Mouse (Mus musculus) neural tube, embryonic 10.5 days (tissue): Measurements from ENCODE around the gene Pdk1.
"Not testable (repeated sequence)": the region's sequence is repeated elsewhere in the genome, so short reads cannot be mapped to it uniquely, and the experiment has no call there.

Experiments
- DNase-seq: peaks from one replicate; pipeline ENCODE4 v3.0.0-alpha.2; 2017; ENCODE audit warnings: low spot score; ENCODE audit errors: extremely low spot score

Pdk1 gene

DNA sequence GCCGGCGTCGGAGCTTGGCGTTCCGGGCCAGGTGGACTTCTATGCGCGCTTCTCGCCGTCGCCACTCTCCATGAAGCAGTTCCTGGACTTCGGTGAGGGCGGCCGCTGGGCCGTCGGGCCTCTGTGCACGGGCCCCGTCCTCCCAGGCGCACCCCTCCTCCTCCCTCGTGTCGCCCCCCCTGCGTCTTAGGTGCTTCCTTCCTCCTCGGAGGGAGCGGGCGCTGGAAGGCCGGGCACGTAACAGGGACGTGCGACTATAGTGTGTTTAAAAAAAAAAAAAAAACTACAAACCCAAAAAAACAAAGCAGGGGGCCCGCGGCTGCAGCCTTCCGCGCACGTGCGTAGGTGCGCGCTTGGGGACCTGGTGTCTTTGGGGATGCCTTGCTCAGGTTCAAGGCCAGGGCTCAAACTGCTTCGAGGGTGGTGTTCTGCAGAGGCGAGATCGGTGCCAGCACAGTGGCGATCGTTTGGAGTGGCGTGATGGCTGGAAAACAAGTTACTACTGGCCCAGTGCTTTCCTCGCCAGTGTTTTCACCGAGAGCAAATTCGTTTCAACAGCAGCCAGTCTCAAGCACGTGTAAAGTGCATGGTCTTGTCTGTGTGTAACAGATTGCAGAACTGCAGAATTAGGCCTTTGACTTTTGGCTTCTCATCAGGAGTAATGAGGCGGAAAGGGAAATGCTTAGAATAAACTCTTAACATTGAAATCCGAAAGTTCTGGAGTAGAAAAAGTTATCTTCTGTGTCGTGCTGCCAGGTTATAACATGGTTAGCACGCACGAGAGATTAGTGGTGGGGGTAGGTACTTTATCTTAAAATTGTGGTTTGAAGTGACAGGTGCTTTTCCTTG lies 674 bp downstream of the Pdk1 start:
- no peak for DNase-seq

DNA sequence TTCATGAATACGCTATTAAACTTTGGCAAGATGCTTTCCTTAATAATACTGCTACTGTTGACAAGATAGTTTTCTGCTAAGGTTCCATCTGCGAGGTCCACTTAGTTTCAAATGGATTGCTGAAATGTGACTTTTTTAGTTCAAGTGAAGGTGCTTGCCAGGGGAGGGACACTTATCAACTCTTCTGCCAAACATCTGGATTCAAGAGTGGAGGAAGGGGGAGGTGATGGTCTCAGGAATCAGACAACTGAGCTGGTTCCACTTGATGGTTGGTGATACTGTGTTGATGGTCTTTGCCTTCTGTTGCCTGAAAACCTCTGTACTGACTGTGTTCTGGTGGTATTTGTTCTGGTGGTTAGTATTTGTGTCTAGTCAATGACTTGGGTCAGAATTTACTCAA lies 1.4 kb downstream of the Pdk1 start:
- no peak for DNase-seq

DNA sequence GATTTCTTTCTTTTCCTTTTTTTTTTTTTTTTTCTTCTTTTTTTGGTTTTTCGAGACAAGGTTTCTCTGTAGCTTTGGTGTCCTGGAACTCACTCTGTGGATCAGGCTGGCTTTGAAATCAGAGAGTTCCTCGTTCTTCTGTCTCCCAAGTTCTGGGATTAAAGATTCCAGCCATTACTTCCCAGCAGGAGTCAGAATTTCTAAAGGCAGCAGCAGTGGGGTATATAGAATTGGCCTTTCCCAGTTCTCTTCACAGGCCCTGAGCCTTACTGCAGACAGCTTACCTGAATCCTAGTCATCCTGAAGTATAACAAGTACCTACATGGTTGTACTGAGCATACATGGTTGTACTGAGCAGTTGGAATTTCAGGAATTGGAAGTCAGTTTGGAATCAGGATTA lies 1.8 kb downstream of the Pdk1 start:
- DNase-seq, result no peak

DNA sequence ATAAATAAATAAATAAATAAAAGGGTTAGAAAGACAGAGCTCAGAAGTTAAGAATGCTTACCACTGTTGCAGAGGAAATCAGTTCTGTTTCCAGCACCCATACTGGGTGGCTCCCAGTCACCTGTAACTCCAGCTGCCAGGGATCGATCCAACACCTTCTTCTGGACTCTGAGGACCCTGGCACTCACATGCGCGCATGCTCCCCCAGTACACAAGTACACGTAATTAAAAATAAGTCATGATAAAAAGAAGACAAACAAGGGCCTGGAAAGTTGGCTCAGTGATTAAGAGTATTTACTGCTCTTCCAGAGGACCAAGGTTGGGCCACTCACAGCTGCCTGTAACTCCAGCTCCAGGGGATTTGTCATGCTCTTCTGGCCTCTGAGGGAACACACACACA lies 4.8 kb downstream of the Pdk1 start:
- no peak for DNase-seq

DNA sequence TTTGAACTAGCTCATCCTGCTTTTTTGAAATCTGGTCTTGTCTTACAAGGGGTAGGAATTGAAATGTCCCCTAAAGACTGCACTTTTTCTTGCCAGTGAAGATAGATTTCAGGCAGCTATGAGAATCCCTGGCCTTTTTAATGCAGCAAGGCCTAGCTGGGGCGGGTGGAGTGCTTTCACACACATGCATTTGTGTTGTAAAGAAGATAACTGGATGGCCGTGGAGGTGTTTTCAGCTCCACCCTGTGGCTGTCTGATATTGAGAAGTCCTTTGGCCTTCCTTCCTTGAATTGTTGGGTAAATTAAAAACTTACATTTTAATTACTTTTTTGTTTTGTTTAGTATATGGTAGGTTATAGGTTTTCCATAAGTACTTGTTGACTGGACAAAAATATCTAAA lies 5.4 kb downstream of the Pdk1 start:
- DNase-seq, result no peak

DNA sequence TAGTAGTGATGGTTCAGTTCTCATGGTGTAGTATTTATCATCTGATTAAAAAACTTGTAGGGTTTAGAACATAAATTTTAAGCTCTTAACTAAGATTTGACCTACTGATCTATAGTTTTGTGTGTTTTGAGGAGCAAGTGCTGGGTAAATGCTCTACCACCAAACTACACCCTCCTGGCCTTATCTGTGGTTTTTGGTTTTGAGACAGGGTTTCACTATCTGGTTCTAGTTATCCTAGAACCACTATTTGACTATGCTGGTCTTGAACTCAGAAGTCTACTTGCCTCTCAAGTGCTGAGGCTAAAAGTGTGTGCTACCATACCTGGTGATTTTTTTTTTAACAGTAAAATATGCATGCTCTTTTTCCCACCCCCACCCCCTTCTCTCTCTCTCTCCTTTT lies 5.9 kb downstream of the Pdk1 start:
- no peak for DNase-seq

DNA sequence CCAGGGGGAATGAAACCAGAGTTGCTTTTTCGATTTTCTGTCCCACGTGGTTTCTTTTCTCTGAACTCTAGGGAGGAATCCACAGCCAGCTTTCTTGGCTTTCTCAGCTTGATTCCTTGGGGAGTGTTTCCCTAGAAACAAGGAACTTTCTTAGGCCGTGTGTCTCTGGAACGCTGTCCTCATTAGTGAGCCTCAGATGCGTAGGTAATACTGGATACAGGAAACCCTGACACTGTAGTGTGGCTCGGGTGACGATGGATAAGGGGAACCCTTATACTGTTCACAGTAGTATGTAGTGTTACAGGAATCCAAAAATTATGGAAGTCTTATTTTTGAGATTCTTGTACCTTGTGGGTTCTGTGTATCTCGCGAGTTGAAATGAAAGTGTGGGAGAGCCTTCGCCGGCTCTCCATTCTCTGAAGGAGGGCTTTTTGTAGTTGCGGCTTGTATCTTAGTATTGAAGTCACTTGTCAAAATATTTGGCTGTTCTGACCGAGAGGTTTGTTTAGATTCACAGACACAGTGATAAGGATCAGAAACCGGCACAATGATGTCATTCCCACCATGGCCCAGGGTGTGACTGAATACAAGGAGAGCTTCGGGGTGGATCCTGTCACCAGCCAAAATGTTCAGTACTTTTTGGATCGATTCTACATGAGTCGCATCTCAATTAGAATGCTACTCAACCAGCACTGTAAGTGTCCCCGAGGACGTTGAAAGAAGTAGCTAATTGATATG lies 10.1 kb downstream of the Pdk1 start:
- no peak for DNase-seq

DNA sequence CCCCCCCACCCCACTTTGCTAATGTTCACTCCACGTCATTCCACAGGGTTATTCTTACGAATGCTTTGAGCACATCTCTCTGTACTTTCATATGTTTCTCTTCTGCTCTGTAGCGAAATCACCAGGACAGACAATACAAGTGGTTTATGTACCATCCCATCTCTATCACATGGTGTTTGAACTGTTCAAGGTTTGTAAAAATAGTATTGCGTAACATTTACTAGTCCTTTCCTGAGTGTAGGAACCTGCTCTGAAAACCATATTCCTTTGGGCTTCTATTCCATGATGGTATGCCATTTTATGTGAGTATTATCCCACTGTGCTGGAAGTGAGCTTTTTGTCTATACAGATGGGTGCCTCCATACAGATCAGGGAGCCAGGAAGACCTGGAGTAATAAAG lies 14.2 kb downstream of the Pdk1 start:
- no peak for DNase-seq

DNA sequence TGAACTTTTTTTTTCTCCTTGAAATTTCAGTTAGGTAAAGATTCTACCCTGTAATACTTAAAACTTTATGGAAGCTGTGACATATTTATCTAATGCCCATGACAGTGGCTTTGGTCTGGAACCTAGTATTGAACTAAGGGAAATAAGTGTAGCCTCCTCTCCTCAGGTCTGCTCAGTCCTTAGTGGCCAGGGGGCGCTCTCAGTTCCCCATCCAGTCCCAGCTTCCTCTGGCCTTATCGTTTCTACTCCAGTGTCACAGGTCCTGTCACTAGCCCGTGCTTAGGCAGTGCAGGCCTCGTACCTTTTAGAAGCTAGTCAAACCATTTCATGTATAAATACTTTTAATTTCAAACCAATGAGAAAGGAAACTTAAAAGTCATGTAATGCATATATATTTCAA lies 15.4 kb downstream of the Pdk1 start:
- DNase-seq, result no peak

DNA sequence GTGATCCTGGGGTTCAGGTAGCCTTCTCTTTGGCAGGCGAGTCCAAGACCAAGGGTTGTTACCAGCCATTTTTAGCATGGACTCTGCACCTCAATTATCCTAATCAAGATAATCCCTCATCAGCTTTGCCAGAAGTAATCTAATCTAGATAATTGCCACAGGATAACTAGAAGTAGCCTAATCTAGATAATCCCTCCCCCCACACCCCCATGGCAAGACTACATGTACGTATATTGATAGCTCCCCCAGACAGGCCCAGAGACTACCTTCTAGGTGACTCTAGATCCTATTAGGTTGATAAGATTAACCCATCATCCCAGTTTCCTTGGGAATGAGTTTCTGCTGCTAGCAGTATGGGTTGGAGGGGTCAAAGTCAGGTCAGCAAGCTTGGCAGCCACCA lies 18.5 kb downstream of the Pdk1 start:
- no peak for DNase-seq

DNA sequence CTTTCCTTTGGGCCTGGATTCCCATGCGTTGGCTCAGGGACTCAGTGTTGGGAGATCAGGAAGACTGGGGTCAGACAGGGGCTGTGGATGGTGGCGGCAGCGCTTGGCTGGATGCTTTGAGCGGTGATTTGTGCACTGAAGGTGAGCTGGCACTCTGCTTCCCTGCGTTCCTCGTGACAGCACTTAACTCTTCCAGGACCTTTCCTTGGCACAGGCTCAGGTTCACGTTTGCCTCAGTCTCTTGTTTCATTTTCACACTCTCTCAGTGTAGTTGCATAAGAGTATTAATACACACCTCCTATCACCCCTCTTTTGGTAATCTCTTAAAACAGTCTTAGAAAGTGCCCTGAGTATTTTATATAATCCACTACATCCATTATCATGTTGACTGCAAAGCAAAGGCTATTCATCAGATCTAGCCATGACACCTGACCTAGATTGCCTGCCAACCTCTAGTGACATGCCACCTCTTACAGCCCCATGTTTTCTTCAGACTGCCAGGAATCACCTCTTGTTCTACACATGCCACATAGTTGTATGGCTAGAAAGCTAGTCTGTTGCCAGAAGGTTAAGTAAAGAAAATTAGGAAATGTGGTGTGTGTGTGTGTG lies 19.8 kb downstream of the Pdk1 start:
- DNase-seq, result no peak

DNA sequence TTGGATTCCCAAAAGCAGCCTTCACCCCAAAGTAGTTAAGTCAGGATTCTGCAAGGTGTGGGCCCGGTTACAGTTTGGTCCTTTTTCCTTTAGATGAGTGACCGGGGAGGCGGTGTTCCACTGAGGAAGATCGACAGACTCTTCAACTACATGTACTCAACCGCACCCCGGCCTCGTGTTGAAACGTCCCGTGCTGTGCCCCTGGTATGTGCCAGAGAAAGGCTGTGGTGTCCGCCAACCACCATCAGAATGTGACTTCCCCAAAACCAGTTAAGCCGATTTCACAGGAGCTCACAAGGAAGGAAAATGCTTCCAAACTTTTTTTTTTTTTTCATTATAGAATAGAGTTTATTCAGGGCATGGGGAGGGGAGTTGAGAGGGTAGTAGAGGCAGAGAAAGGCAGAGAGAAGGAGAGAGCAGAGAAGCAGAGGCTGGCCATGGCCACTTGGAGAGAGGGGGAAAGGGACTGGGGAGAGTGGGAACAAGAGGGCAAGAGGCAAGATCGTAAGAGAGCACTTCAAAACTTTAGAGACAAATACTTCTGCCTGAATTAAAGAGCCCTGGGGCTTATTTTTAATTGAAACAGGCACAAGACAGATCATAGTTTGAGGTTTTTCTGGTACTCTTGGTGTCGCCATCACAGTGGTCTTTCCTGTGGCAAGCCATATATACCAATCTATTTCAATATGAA lies 22.7 kb downstream of the Pdk1 start:
- DNase-seq, result no peak

DNA sequence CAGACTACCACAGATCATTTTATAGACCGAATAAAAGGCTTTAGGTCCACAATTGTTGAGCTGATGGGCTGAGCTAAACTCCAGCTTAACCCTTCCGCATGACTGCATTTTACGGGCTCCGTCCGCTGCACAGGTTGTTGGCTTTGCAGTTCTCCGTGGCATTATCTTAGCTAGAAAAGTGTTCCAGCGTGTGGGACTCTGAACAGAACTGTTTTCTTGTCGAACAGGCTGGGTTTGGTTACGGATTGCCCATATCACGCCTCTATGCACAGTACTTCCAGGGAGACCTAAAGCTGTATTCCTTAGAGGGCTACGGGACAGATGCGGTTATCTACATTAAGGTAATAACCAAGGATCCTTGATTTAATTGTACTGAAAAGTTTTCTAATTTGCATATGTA lies 24.4 kb downstream of the Pdk1 start:
- DNase-seq, result no peak

DNA sequence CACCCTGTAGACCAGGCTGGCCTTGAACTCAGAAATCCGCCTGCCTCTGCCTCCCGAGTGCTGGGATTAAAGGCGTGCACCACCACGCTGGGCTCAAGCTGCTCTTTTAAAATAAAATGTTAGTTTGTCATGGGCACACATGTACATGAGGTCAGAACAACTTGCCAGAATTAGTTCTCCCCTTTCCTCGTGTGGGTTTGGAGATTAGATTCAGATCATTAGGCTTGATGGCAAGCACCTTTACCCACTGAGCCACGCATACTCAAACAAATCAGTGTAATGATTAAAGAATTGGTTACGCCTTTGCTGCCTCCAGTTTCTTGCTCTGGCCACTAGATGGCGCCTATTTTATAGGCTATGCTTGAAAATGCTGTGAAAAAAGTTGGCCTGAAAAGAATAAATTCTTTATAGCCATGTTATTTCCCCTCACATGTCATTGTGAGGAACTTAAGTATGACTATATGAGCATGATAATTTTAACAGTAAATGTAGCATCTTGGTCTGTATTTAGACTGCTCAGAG lies 25.4 kb downstream of the Pdk1 start:
- DNase-seq, result no peak

DNA sequence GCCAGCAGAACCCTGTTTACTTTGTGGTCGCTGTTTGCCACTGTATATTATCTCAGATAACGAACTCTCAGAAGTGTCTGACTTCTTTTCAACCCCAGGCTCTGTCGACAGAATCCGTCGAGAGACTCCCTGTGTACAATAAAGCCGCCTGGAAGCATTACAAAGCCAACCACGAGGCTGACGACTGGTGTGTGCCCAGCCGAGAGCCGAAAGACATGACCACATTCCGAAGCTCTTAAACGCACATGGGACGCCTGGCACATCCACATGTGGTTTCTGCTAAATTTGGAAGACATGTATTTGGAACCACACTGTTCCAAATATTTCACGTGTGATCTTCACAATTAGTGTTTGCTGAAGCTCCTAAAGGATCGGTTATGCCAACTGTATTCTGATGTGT lies 26.9 kb downstream of the Pdk1 start:
- DNase-seq, result no peak

DNA sequence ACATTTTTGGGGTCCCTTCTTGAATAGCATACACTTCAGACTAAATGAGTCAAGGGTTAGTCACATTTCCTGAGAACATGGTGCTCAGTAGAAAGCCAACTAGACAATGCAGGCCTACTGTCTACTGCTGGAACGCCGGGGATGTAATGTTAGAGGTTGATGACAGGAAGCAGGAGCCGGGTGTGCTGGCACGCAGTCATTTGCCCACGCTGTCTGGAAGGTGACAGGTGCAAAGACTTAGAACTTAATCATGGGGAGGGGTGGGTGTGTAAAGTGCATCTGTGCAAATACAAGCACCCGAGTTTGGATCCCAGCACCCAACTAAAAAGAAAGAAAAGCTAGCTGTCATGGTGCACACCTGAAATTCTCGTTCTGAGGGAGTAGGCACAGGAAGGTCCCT lies 32.1 kb downstream of the Pdk1 start:
- DNase-seq, result no peak

DNA sequence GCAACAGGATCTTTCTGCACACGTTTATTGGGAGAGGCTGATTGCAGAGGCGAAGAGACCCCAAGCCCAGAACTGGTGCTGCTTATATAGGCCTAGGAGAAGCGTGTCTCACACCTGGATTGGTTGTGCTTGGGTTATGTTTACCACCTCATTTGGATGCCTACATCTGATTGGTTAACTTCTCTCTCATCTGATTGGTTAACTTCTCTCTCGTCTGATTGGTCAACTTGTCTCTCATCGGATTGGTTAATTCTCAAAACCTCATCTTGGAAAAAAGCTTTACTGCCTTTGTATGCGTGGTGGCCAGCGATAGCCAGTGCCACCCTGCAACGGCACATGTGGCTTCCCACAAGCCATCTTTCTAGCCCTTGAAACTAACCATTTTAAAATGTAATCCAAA lies 33.3 kb downstream of the Pdk1 start:
- not testable (repeated sequence) for DNase-seq

DNA sequence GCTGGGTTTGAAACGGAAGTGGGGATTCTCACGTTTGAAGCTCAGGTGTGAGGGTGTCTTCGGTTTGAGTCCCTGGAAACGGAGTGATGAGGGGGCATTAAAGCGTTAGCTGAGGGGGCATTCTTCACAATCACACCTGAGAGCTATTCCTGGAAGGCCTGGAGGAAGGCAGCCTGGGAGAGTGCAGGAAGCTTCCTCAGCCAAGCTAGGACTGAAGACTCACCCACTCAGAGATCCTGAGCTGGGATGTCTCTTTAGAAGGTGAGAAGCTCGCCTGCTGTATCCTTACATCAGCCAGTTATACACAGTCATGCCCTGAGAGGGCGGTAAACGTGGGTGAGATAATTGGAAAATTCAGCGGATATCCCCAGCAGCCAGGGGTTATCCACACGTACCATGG lies 40.9 kb downstream of the Pdk1 start:
- no peak for DNase-seq

DNA sequence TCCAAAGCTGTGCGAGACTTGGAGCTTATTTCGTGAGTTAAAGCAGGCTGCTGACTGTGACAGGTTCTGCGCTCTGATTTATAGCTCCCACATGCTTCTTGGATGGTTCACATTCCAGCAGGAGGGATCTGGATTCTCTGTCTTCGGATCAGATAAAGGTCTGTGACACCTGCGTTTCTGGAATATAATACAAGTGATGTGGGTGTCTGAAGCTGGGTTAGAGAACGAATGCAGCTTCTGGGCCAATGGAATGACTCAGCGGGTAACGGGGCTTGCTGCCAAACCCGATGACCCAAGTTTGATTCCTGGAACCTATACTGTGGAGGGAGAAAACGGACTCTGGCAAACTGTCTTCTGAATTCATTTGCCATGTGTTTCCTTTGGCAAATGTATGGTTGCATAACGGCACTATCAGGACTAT lies 46.2 kb downstream of the Pdk1 start:
- DNase-seq, result peak; percentile 36

DNA sequence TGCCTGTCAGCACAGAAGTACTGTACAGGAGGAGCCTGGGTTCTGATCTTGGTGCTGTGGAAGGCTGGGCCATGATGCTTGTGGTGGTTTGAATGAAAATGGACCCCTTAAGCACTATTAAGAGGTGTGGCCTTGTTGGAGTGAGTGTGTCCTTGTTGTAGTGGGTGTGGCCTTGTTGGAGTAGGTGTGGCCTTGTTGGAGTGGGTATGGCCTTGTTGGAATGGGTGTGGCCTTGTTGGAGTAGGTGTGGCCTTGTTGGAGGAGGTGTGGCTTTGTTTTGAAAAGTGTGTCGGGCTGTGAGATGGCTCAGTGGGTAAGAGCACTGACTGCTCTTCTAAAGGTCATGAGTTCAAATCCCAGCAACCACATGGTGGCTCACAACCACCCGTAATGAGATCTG lies 51.9 kb downstream of the Pdk1 start:
- DNase-seq, result not testable (repeated sequence)

DNA sequence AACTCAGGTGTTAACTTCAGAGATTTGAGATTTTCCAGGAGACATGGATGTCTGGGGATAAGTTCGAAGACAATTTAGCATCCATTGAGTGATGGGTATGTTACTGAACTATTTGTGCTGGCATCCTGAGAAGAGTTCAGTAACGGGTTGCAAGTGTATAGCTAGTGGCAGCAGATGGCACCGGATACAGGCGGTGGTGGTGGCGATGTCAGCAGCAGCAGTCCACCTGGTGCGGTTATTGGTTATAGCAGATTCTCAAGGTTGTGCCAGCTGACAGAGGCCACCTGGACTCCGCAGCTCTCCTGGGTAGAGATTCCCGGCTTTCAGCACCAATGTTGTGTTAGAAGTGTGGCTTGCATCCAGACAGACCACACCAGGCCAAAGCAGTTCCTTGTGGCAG lies 61.0 kb downstream of the Pdk1 start:
- no peak for DNase-seq

DNA sequence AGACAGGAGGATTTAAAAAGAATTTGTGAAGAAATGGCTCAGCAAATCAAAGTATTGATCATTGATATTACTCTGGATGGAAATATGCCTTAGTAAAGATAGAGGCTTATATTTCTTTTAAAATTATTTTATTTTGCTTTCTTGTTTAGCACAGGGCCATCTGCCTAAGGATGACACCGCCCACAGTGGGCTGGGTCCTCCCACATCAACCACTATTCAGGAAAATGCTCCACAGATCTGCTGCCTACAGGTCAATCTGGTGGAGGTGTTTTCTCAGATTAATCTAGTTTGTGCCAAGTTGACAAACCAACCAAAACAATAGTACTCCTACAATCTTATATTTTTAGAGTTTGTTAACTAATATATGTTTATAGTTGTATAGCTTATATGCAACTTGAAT lies 63.7 kb downstream of the Pdk1 start:
- no peak for DNase-seq
